Mouse (Mus musculus): ENCODE results near the gene Sh3bp1. TPM values are rescaled to one million over a fixed set of nuclear protein-coding genes. Genes with fewer than 3 reads are reported as not detected.
A peak's percentile ranks its signal among the peaks of the same experiment; 100 is the strongest.

Sh3bp1 gene
- polyA plus RNA-seq, 1 experiment from 2014 or later = 23.3 TPM

- H3K4me2 ChIP-seq (ENCODE audit: low read depth, low read length) = no peak overlapping the region
- no peak overlapping the region for H3K9ac ChIP-seq (ENCODE audit: low read depth, low read length)
- H3K4me1 ChIP-seq (ENCODE audit: control insufficient read depth, insufficient read depth, low read length) = peaks cover 14% of the 10 kb centered on the region
- no peak overlapping the region for H3K27ac ChIP-seq (ENCODE audit: low read length)
- no peaks in the 10 kb centered on the region for H3K9me3 ChIP-seq (ENCODE audit: control insufficient read depth, low read length)
- WGBS = 75% methylated on average over 7 of the region's 7 CpGs
- ATAC-seq = no peak
- no peak overlapping the region for H3K4me3 ChIP-seq (ENCODE audit: low read length)
- peaks cover 3% of the 10 kb centered on the region for H3K27me3 ChIP-seq (replicated peaks; ENCODE audit: control insufficient read depth, insufficient read depth, low read length)
- no peaks in the 10 kb centered on the region for H3K36me3 ChIP-seq (ENCODE audit: control insufficient read depth, insufficient read depth, low read length)
These were observed 46.7 kb downstream of the Sh3bp1 start for GRCm38 (mm10) chr15:78946232-78946631.

GRCm38 (mm10) chr15:78947657-78948056 lies 48.1 kb downstream of the Sh3bp1 start, which contains the start of gene Triobp:
Triobp (plus strand) TSS chr15:78947724.
- Histone ChIP-seq H3K4me2 (ENCODE audit: low read depth, low read length) (peak within 1 kb of the TSS; percentile 84), H3K27me3 (replicated peaks; ENCODE audit: control insufficient read depth, insufficient read depth, low read length) (peaks cover 3% of the 10 kb centered on the region), H3K9ac (ENCODE audit: low read depth, low read length) (peak within 1 kb of the TSS; percentile 63), H3K27ac (ENCODE audit: low read length) (no peak within 1 kb of the TSS), H3K4me3 (ENCODE audit: low read length) (peak within 1 kb of the TSS; percentile 52), H3K4me1 (ENCODE audit: control insufficient read depth, insufficient read depth, low read length) (peaks cover 14% of the 10 kb centered on the region), H3K9me3 (ENCODE audit: control insufficient read depth, low read length) (no peaks in the 10 kb centered on the region), H3K36me3 (ENCODE audit: control insufficient read depth, insufficient read depth, low read length) (no peaks in the 10 kb centered on the region)
- under 1% methylated on average over 24 of the region's 24 CpGs for WGBS
- ATAC-seq = peak; percentile 98

GRCm38 (mm10) chr15:78948152-78948725 lies 48.7 kb downstream of the Sh3bp1 start:
- H3K4me1 ChIP-seq (ENCODE audit: control insufficient read depth, insufficient read depth, low read length) = peaks cover 9% of the 10 kb centered on the region
- peaks cover 3% of the 10 kb centered on the region for H3K27me3 ChIP-seq (replicated peaks; ENCODE audit: control insufficient read depth, insufficient read depth, low read length)
- peak overlapping the region; percentile 63 for H3K9ac ChIP-seq (ENCODE audit: low read depth, low read length)
- H3K4me3 ChIP-seq (ENCODE audit: low read length) = peak overlapping the region; percentile 52
- H3K4me2 ChIP-seq (ENCODE audit: low read depth, low read length) = peak overlapping the region; percentile 84
- H3K36me3 ChIP-seq (ENCODE audit: control insufficient read depth, insufficient read depth, low read length) = no peaks in the 10 kb centered on the region
- no peak overlapping the region for H3K27ac ChIP-seq (ENCODE audit: low read length)
- no peaks in the 10 kb centered on the region for H3K9me3 ChIP-seq (ENCODE audit: control insufficient read depth, low read length)
- ATAC-seq = 0 out of 2 replicates have a peak, but pooled peaks have one; percentile 24
- WGBS = 5% methylated on average over 11 of the region's 11 CpGs

- Histone ChIP-seq H3K4me1 (ENCODE audit: control insufficient read depth, insufficient read depth, low read length) (peaks cover 9% of the 10 kb centered on the region), H3K9ac (ENCODE audit: low read depth, low read length) (no peak overlapping the region), H3K27me3 (replicated peaks; ENCODE audit: control insufficient read depth, insufficient read depth, low read length) (peaks cover 3% of the 10 kb centered on the region), H3K36me3 (ENCODE audit: control insufficient read depth, insufficient read depth, low read length) (no peaks in the 10 kb centered on the region), H3K4me3 (ENCODE audit: low read length) (no peak overlapping the region), H3K27ac (ENCODE audit: low read length) (no peak overlapping the region), H3K9me3 (ENCODE audit: control insufficient read depth, low read length) (no peaks in the 10 kb centered on the region), H3K4me2 (ENCODE audit: low read depth, low read length) (no peak overlapping the region)
- WGBS = 100% methylated on average over 3 of the region's 3 CpGs
- no peak for ATAC-seq
These were observed 49.3 kb downstream of the Sh3bp1 start for GRCm38 (mm10) chr15:78948883-78949282.

GRCm38 (mm10) chr15:78955663-78956062 lies 56.1 kb downstream of the Sh3bp1 start:
- no peak overlapping the region for H3K9ac ChIP-seq (ENCODE audit: low read depth, low read length)
- H3K4me1 ChIP-seq (ENCODE audit: control insufficient read depth, insufficient read depth, low read length) = peaks cover 7% of the 10 kb centered on the region; the same call in 1 of the 2 replicates
- WGBS = 68% methylated on average over 3 of the region's 3 CpGs
- no peaks in the 10 kb centered on the region for H3K9me3 ChIP-seq (ENCODE audit: control insufficient read depth, low read length)
- no peaks in the 10 kb centered on the region for H3K27me3 ChIP-seq (replicated peaks; ENCODE audit: control insufficient read depth, insufficient read depth, low read length)
- no peak overlapping the region for H3K4me2 ChIP-seq (ENCODE audit: low read depth, low read length)
- H3K36me3 ChIP-seq (ENCODE audit: control insufficient read depth, insufficient read depth, low read length) = no peaks in the 10 kb centered on the region
- H3K27ac ChIP-seq (ENCODE audit: low read length) = no peak overlapping the region
- H3K4me3 ChIP-seq (ENCODE audit: low read length) = no peak overlapping the region
- ATAC-seq = no peak

- H3K36me3 ChIP-seq (ENCODE audit: control insufficient read depth, insufficient read depth, low read length) = no peaks in the 10 kb centered on the region
- H3K27me3 ChIP-seq (replicated peaks; ENCODE audit: control insufficient read depth, insufficient read depth, low read length) = no peaks in the 10 kb centered on the region
- H3K9ac ChIP-seq (ENCODE audit: low read depth, low read length) = no peak overlapping the region
- H3K27ac ChIP-seq (ENCODE audit: low read length) = no peak overlapping the region
- H3K4me1 ChIP-seq (ENCODE audit: control insufficient read depth, insufficient read depth, low read length) = peaks cover 7% of the 10 kb centered on the region; the same call in 1 of the 2 replicates
- no peak overlapping the region for H3K4me3 ChIP-seq (ENCODE audit: low read length)
- no peaks in the 10 kb centered on the region for H3K9me3 ChIP-seq (ENCODE audit: control insufficient read depth, low read length)
- no peak overlapping the region for H3K4me2 ChIP-seq (ENCODE audit: low read depth, low read length)
- WGBS = 80% methylated on average over 4 of the region's 4 CpGs
- no peak for ATAC-seq
These were observed 56.8 kb downstream of the Sh3bp1 start for GRCm38 (mm10) chr15:78956351-78956750.

GRCm38 (mm10) chr15:78957021-78957420 lies 57.5 kb downstream of the Sh3bp1 start:
- Histone ChIP-seq H3K4me3 (ENCODE audit: low read length) (no peak overlapping the region), H3K27me3 (replicated peaks; ENCODE audit: control insufficient read depth, insufficient read depth, low read length) (no peaks in the 10 kb centered on the region), H3K36me3 (ENCODE audit: control insufficient read depth, insufficient read depth, low read length) (no peaks in the 10 kb centered on the region), H3K4me2 (ENCODE audit: low read depth, low read length) (no peak overlapping the region), H3K27ac (ENCODE audit: low read length) (no peak overlapping the region), H3K4me1 (ENCODE audit: control insufficient read depth, insufficient read depth, low read length) (peaks cover 7% of the 10 kb centered on the region; the same call in 1 of the 2 replicates), H3K9ac (ENCODE audit: low read depth, low read length) (no peak overlapping the region), H3K9me3 (ENCODE audit: control insufficient read depth, low read length) (no peaks in the 10 kb centered on the region)
- 52% methylated on average over 15 of the region's 15 CpGs for WGBS
- ATAC-seq = no peak

- Histone ChIP-seq H3K4me3 (ENCODE audit: low read length) (no peak overlapping the region), H3K4me1 (ENCODE audit: control insufficient read depth, insufficient read depth, low read length) (peaks cover 7% of the 10 kb centered on the region; the same call in 1 of the 2 replicates), H3K27ac (ENCODE audit: low read length) (no peak overlapping the region), H3K36me3 (ENCODE audit: control insufficient read depth, insufficient read depth, low read length) (no peaks in the 10 kb centered on the region), H3K9ac (ENCODE audit: low read depth, low read length) (no peak overlapping the region), H3K27me3 (replicated peaks; ENCODE audit: control insufficient read depth, insufficient read depth, low read length) (no peaks in the 10 kb centered on the region), H3K9me3 (ENCODE audit: control insufficient read depth, low read length) (no peaks in the 10 kb centered on the region), H3K4me2 (ENCODE audit: low read depth, low read length) (no peak overlapping the region)
- WGBS = 68% methylated on average over 11 of the region's 11 CpGs
- ATAC-seq = peak; percentile 76
These were observed 60.0 kb downstream of the Sh3bp1 start for GRCm38 (mm10) chr15:78959537-78959936.

- H3K9ac ChIP-seq (ENCODE audit: low read depth, low read length) = no peak overlapping the region
- no peaks in the 10 kb centered on the region for H3K27me3 ChIP-seq (replicated peaks; ENCODE audit: control insufficient read depth, insufficient read depth, low read length)
- no peak overlapping the region for H3K27ac ChIP-seq (ENCODE audit: low read length)
- no peak overlapping the region for H3K4me2 ChIP-seq (ENCODE audit: low read depth, low read length)
- WGBS = 59% methylated on average over 4 of the region's 4 CpGs
- peak; percentile 64 for ATAC-seq
- no peaks in the 10 kb centered on the region for H3K9me3 ChIP-seq (ENCODE audit: control insufficient read depth, low read length)
- H3K4me1 ChIP-seq (ENCODE audit: control insufficient read depth, insufficient read depth, low read length) = peaks cover 7% of the 10 kb centered on the region; the same call in 1 of the 2 replicates
- H3K36me3 ChIP-seq (ENCODE audit: control insufficient read depth, insufficient read depth, low read length) = no peaks in the 10 kb centered on the region
- H3K4me3 ChIP-seq (ENCODE audit: low read length) = no peak overlapping the region
These were observed 60.5 kb downstream of the Sh3bp1 start for GRCm38 (mm10) chr15:78960088-78960487.

All from intestine, embryonic 16.5 days (tissue).